Mouse (Mus musculus) cerebellum, adult (tissue): ENCODE data around the gene Trappc5.

Experiments used
- ATAC-seq: cut with Nextera tagmentation; 2 replicates; pipeline ENCODE4 v1.9.2; 2017; ENCODE audit warnings: mild to moderate bottlenecking, moderate library complexity, mixed read lengths; ENCODE audit not compliant: insufficient number of reproducible peaks, low FRiP score, low TSS enrichment

Trappc5 gene

GRCm38 (mm10) chr8:3674671-3675070 is 1.4 kb upstream of the Trappc5 start:
- no peak for ATAC-seq

- no peak for ATAC-seq
These were observed 987 bp downstream of the Trappc5 start for GRCm38 (mm10) chr8:3676993-3677579.

- no peak for ATAC-seq
These were observed 2.7 kb downstream of the Trappc5 start for GRCm38 (mm10) chr8:3678831-3679230.

GRCm38 (mm10) chr8:3679236-3679635 is 3.1 kb downstream of the Trappc5 start:
- ATAC-seq, result no peak

- no peak for ATAC-seq
These were observed 3.6 kb downstream of the Trappc5 start for GRCm38 (mm10) chr8:3679656-3680055.

- no peak for ATAC-seq
These were observed 6.3 kb downstream of the Trappc5 start for GRCm38 (mm10) chr8:3682435-3682834.

- peak; percentile 67 for ATAC-seq
These were observed 7.5 kb downstream of the Trappc5 start for GRCm38 (mm10) chr8:3683408-3684176.

- ATAC-seq, result no peak
These were observed 8.4 kb downstream of the Trappc5 start for GRCm38 (mm10) chr8:3684530-3684929.

- ATAC-seq, result no peak
These were observed 9.3 kb downstream of the Trappc5 start for GRCm38 (mm10) chr8:3685422-3685821.

- no peak for ATAC-seq
These were observed 11.4 kb downstream of the Trappc5 start for GRCm38 (mm10) chr8:3687537-3687936.

GRCm38 (mm10) chr8:3690774-3691173 is 14.7 kb downstream of the Trappc5 start:
- no peak for ATAC-seq

GRCm38 (mm10) chr8:3694121-3694520 is 18.0 kb downstream of the Trappc5 start, which contains the start of gene Fcer2a:
TSS of gene Fcer2a (minus strand) at chr8:3694175.
- ATAC-seq, result no peak

GRCm38 (mm10) chr8:3701491-3701890 is 25.4 kb downstream of the Trappc5 start:
- ATAC-seq, result no peak

GRCm38 (mm10) chr8:3705711-3706110 is 29.6 kb downstream of the Trappc5 start:
- no peak for ATAC-seq

GRCm38 (mm10) chr8:3707611-3708010 is 31.5 kb downstream of the Trappc5 start:
- no peak for ATAC-seq

GRCm38 (mm10) chr8:3710312-3710711 is 34.2 kb downstream of the Trappc5 start:
- ATAC-seq, result no peak

GRCm38 (mm10) chr8:3711646-3712045 is 35.5 kb downstream of the Trappc5 start:
- ATAC-seq, result no peak

- no peak for ATAC-seq
These were observed 41.3 kb downstream of the Trappc5 start for GRCm38 (mm10) chr8:3717321-3717954.

- peak; percentile 64 for ATAC-seq
These were observed 42.5 kb downstream of the Trappc5 start for GRCm38 (mm10) chr8:3718559-3718958.

GRCm38 (mm10) chr8:3720551-3720950 is 44.5 kb downstream of the Trappc5 start, which contains the start of gene Clec4g:
TSS of gene Clec4g (minus strand) at chr8:3720651.
- ATAC-seq, result no peak

- ATAC-seq, result no peak
These were observed 44.9 kb downstream of the Trappc5 start for GRCm38 (mm10) chr8:3721041-3721440.
